Mouse (Mus musculus) testis, adult 2 months (tissue): ENCODE measurements around the gene Cnfn.

Source experiments
- CTCF ChIP-seq: fragments of 200-500 bp; IDR thresholded peaks from 2 replicates; pipeline ENCODE4 v1.5.1; 2012; ENCODE audit warnings: low read depth, mild to moderate bottlenecking, inconsistent platforms, low read length, moderate library complexity; ENCODE audit not compliant: control insufficient read depth, insufficient read depth, insufficient replicate concordance
- POLR2A ChIP-seq: fragments of 200-500 bp; IDR thresholded peaks from 2 replicates; pipeline ENCODE4 v1.6.1; 2012; ENCODE audit warnings: low read depth, mild to moderate bottlenecking, inconsistent platforms, low read length, moderate library complexity; ENCODE audit not compliant: control insufficient read depth

GRCm38 (mm10) chr7:25348861-25349260 is 20.7 kb downstream of the Cnfn start:
- TF ChIP-seq CTCF (no peak), POLR2A (no peak)
